Mouse (Mus musculus) hindbrain, postnatal 0 days (tissue): ENCODE measurements around the gene Gm44790. TPM values are rescaled to one million over a fixed set of nuclear protein-coding genes. Genes with fewer than 3 reads are reported as not detected.
A peak's percentile ranks its signal among the peaks of the same experiment; 100 is the strongest.
"Not testable (repeated sequence)": the region's sequence is repeated elsewhere in the genome, so short reads cannot be mapped to it uniquely, and the experiment has no call there.

Experiments
- ATAC-seq: fragments of 200-750 bp; cut with Nextera tagmentation; 2 replicates; pipeline ENCODE4 v1.8.0; 2017; ENCODE audit warnings: mild to moderate bottlenecking, moderate TSS enrichment, moderate library complexity
- DNase-seq: peaks from one replicate; pipeline ENCODE4 v3.0.0-alpha.2; 2015; ENCODE audit warnings: low spot score
- H3K27ac ChIP-seq: fragments of 300-500 bp; sonication (generic); 2 replicates; pipeline ENCODE4 v1.5.1; 2014; ENCODE audit warnings: mild to moderate bottlenecking
- H3K27me3 ChIP-seq: fragments of 300-500 bp; sonication (generic); 2 replicates; pipeline ENCODE4 v1.6.1; 2014; ENCODE audit warnings: low read length, mixed read lengths; ENCODE audit not compliant: insufficient read depth
- H3K36me3 ChIP-seq: fragments of 300-500 bp; sonication (generic); 2 replicates; pipeline ENCODE4 v1.6.1; 2014; ENCODE audit warnings: low read length, mixed read lengths; ENCODE audit not compliant: insufficient read depth
- H3K4me1 ChIP-seq: fragments of 300-500 bp; sonication (generic); 2 replicates; pipeline ENCODE4 v1.6.1; 2014; ENCODE audit warnings: antibody characterized with exemption, low read length, mixed read lengths; ENCODE audit not compliant: insufficient read depth
- H3K4me2 ChIP-seq: fragments of 300-500 bp; sonication (generic); 2 replicates; pipeline ENCODE4 v1.6.1; 2014; ENCODE audit warnings: low read depth, mild to moderate bottlenecking, low read length, moderate library complexity, mixed read lengths
- H3K4me3 ChIP-seq: fragments of 300-500 bp; sonication (generic); 2 replicates; pipeline ENCODE4 v1.5.1; 2014; ENCODE audit warnings: low read length
- H3K9ac ChIP-seq: fragments of 300-500 bp; sonication (generic); replicated peaks from 2 replicates; pipeline ENCODE4 v1.6.1; 2014; ENCODE audit warnings: mild to moderate bottlenecking, low read length, moderate library complexity, mixed read lengths
- H3K9me3 ChIP-seq: fragments of 300-500 bp; sonication (generic); 2 replicates; pipeline ENCODE4 v1.6.1; 2016; ENCODE audit warnings: low read length, mixed read lengths
- CTCF ChIP-seq: IDR thresholded peaks from 2 replicates; pipeline ENCODE4 v1.5.1; 2016; ENCODE audit warnings: antibody characterized with exemption, control low read depth, low read depth
- WGBS: fragments of 180-500 bp; shearing (Covaris S2); extraction: QIAGEN DNeasy Blood & Tissue Kit; methylation state at CpG from one replicate; pipeline ENCODE4 v1.1.7; 2014; 5-methylcytosine and 5-hydroxymethylcytosine counted together
- polyA plus RNA-seq: library from polyadenylated mRNA; unstranded; fragments of >200 nt; fragmentation: Nextera tagmentation; extraction: Ambion mirVana; gene quantifications from 2 replicates; pipeline ENCODE4 v1.2.1, GENCODE M21; 2015
- total RNA-seq: library from RNA; depleted of rRNA; stranded (reverse); fragments of >200 nt; gene quantifications from 2 replicates; pipeline ENCODE4 v1.2.3, GENCODE M21; 2014; rRNA removed

Gene Gm44790
- total and polyA plus RNA-seq, 2 experiments from 2014 or later: not detected

DNA sequence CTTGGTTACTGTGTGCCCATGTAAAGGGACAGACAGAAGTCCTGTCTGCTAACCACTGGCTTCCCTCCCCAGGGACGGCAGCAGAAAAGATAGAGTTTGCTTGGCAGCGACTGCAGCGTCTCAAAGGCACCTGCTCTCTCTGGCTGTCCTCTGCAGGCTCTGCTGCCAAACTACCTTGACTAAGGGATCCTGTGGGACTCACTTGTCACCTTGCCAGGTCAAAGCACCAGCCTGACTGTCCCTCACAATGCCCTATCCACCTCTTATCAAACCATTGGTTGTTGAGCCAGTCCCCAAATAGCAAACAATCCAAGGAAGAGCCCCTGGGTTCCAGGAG, 61.7 kb downstream of the Gm44790 start:
- peak overlapping the region; percentile 47 for H3K9ac ChIP-seq
- peak; percentile 25; the same call in 1 of the 2 replicates for ATAC-seq
- TF ChIP-seq CTCF: no peak
- WGBS: 9% methylated on average over 3 of the region's 3 CpGs
- no peaks in the 10 kb centered on the region for H3K27me3 ChIP-seq
- no peaks in the 10 kb centered on the region for H3K9me3 ChIP-seq
- peak overlapping the region; percentile 95 for H3K27ac ChIP-seq
- H3K4me1 ChIP-seq: peaks cover 16% of the 10 kb centered on the region
- peak; percentile 60 for DNase-seq
- H3K4me3 ChIP-seq: no peak overlapping the region
- no peaks in the 10 kb centered on the region for H3K36me3 ChIP-seq
- peak overlapping the region; percentile 46 for H3K4me2 ChIP-seq

DNA sequence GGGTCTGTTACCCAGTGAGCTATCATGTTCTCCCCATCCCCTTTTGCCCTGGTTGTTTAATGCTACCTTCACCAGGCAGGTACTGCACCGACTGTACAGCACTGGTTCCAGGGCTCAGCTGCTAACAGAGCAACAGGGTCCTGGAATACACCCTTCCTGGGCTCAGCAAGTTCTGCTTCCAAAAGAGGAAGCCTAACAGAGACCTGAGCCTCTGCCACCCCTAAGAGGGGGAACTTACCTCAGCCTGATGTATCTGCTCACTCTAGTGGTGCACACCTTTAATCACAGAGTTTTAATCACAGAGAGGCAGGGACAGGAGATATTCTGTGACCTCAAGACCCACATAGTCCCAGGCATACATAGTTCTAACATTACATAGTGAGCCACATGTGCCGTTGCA, 63.5 kb downstream of the Gm44790 start:
- WGBS: 92% methylated on average over 2 of the region's 2 CpGs
- no peak for ATAC-seq
- no peak for DNase-seq
- Histone ChIP-seq H3K9me3 (no peaks in the 10 kb centered on the region), H3K4me3 (no peak overlapping the region), H3K4me1 (peaks cover 16% of the 10 kb centered on the region), H3K36me3 (no peaks in the 10 kb centered on the region), H3K4me2 (no peak overlapping the region), H3K27me3 (no peaks in the 10 kb centered on the region), H3K27ac (no peak overlapping the region), H3K9ac (no peak overlapping the region)
- TF ChIP-seq CTCF: no peak

DNA sequence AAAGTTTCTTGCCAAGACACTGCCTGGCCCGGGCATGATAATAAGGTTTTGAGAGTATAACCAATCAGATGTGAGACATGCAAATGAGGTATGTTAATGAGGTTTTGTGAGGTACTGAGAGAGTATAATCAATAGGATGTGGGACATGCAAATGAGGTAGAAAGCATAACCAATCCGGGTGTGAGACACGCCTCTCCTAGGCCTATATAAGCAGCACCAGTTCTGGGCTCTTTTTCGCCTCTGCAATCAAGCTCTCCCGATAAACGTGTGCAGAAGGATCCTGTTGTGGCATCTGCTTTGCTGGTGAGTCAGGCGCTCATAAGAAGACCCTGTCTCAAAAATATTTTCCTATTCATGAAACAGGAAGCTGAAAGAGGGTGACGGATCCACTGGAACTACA, 64.0 kb downstream of the Gm44790 start:
- not testable (repeated sequence) for DNase-seq, H3K9ac ChIP-seq, H3K27me3 ChIP-seq, H3K4me3 ChIP-seq, H3K27ac ChIP-seq, H3K4me2 ChIP-seq, H3K36me3 ChIP-seq, ATAC-seq, H3K9me3 ChIP-seq
- 90% methylated on average over 8 of the region's 8 CpGs for WGBS
- H3K4me1 ChIP-seq: peaks cover 16% of the 10 kb centered on the region

- Histone ChIP-seq H3K4me3 (no peak overlapping the region), H3K4me2 (no peak overlapping the region), H3K9ac (no peak overlapping the region), H3K4me1 (no peaks in the 10 kb centered on the region), H3K9me3 (no peaks in the 10 kb centered on the region), H3K36me3 (no peaks in the 10 kb centered on the region), H3K27ac (no peak overlapping the region), H3K27me3 (no peaks in the 10 kb centered on the region)
- no peak for TF ChIP-seq CTCF
- DNase-seq: no peak
- WGBS: 83% methylated on average over 13 of the region's 13 CpGs
- ATAC-seq: no peak
These were observed 67.2 kb downstream of the Gm44790 start for GRCm38 (mm10) chr6:86493469-86494263.

- 0 out of 2 replicates have a peak, but pooled peaks have one; percentile 15 for TF ChIP-seq CTCF
- Histone ChIP-seq H3K27ac (no peak overlapping the region), H3K9me3 (no peaks in the 10 kb centered on the region), H3K36me3 (no peaks in the 10 kb centered on the region), H3K4me2 (no peak overlapping the region), H3K4me1 (no peaks in the 10 kb centered on the region), H3K4me3 (no peak overlapping the region), H3K27me3 (no peaks in the 10 kb centered on the region), H3K9ac (no peak overlapping the region)
- ATAC-seq (no peak), DNase-seq (no peak)
- WGBS: 94% methylated on average over 7 of the region's 7 CpGs
These were observed 68.3 kb downstream of the Gm44790 start for GRCm38 (mm10) chr6:86494767-86495166.

Other genes starting within 250 kb of the Gm44790 start
- gene Tgfa, start 231.4 kb upstream of the Gm44790 start, total RNA-seq: 35.4 and 40.5 TPM in 2 replicates
- 13.6 and 14.2 TPM in 2 replicates for gene Tgfa, start 231.4 kb upstream of the Gm44790 start, polyA plus RNA-seq
- 42.2 and 48.2 TPM in 2 replicates for gene Fam136a, start 61.0 kb upstream of the Gm44790 start, total RNA-seq
- gene Fam136a, start 61.0 kb upstream of the Gm44790 start, polyA plus RNA-seq: 63.7 and 64.6 TPM in 2 replicates
- 45.1 and 48.1 TPM in 2 replicates for gene Snrpg, start 55.4 kb upstream of the Gm44790 start, total RNA-seq
- 278 and 289 TPM in 2 replicates for gene Snrpg, start 55.4 kb upstream of the Gm44790 start, polyA plus RNA-seq
- gene Pcyox1, start 29.5 kb upstream of the Gm44790 start, total RNA-seq: 74.3 and 80.9 TPM in 2 replicates
- gene Pcyox1, start 29.5 kb upstream of the Gm44790 start, polyA plus RNA-seq: 102 and 104 TPM in 2 replicates
- gene Tia1, start 22.4 kb upstream of the Gm44790 start, total RNA-seq: 138 and 148 TPM in 2 replicates
- gene Tia1, start 22.4 kb upstream of the Gm44790 start, polyA plus RNA-seq: 190 and 211 TPM in 2 replicates
- gene C87436, start 11.7 kb downstream of the Gm44790 start, total RNA-seq: 14.4 and 17.6 TPM in 2 replicates
- 15.9 and 19.6 TPM in 2 replicates for gene C87436, start 11.7 kb downstream of the Gm44790 start, polyA plus RNA-seq
- 61.7 and 71.3 TPM in 2 replicates for gene Pcbp1, start 99.7 kb downstream of the Gm44790 start, total RNA-seq
- gene Pcbp1, start 99.7 kb downstream of the Gm44790 start, polyA plus RNA-seq: 300 and 303 TPM in 2 replicates
- 0.22 and 0.73 TPM in 2 replicates for gene Asprv1, start 201.5 kb downstream of the Gm44790 start, total RNA-seq
- 0.99 and 1.0 TPM in 2 replicates for gene Asprv1, start 201.5 kb downstream of the Gm44790 start, polyA plus RNA-seq
- 12.2 and 12.8 TPM in 2 replicates for gene Mxd1, start 242.5 kb downstream of the Gm44790 start, total RNA-seq
- gene Mxd1, start 242.5 kb downstream of the Gm44790 start, polyA plus RNA-seq: 12.0 TPM in 2 replicates